In genomic region chr5:119580798-119581197, GRCm38 (mm10) we compare ENCODE assay signal across 23 mouse cellular contexts.
A peak's percentile ranks its signal among the peaks of the same experiment; 100 is the strongest.
DNase-seq lines count a peak whose midpoint lies in the region; ATAC-seq and TF ChIP-seq lines count a peak whose summit lies in the region.
"Had no signal": no experiment of that assay in that cellular context is flagged by ENCODE, and none has a peak within 500 bp of the region (broad histone marks: within the 10 kb centered on the region; RNA-seq: fewer than 3 reads in every experiment).

No protein-coding gene starts in this region.

- no peak overlapping the region for H3K27ac ChIP-seq in liver, embryonic 12.5 days
- no peak overlapping the region for H3K27ac ChIP-seq in liver, embryonic 13.5 days
- H3K27ac ChIP-seq in liver, embryonic 15.5 days (replicated peaks), result no peak overlapping the region
- H3K27ac ChIP-seq in liver, postnatal 0 days (ENCODE audit: low read depth), result peak overlapping the region; percentile 52; the same call in 1 of the 2 replicates
- H3K27ac ChIP-seq: embryonic facial prominence, embryonic 10.5 days; embryonic facial prominence, embryonic 12.5 days; forebrain, embryonic 13.5 days; forebrain, embryonic 15.5 days had no signal

- TF ChIP-seq CTCF in liver, postnatal 0 days (IDR thresholded peaks at IDR 0.05; ENCODE audit: low read depth), result no peak

- WGBS in liver, embryonic 12.5 days (ENCODE audit: insufficient replicate concordance), result 45% methylated on average over 2 of the region's 2 CpGs
- 29% methylated on average over 2 of the region's 2 CpGs for WGBS in liver, embryonic 13.5 days (ENCODE audit: insufficient replicate concordance)
- WGBS in liver, embryonic 15.5 days (ENCODE audit: insufficient replicate concordance), result 42% methylated on average over 2 of the region's 2 CpGs
- WGBS in liver, postnatal 0 days (ENCODE audit: insufficient replicate concordance), result 25% methylated on average over 2 of the region's 2 CpGs

- H3K36me3 ChIP-seq in liver, embryonic 12.5 days, result no peaks in the 10 kb centered on the region
- no peaks in the 10 kb centered on the region for H3K36me3 ChIP-seq in liver, embryonic 13.5 days
- no peaks in the 10 kb centered on the region for H3K36me3 ChIP-seq in liver, embryonic 15.5 days (replicated peaks)
- no peaks in the 10 kb centered on the region for H3K36me3 ChIP-seq in liver, postnatal 0 days (replicated peaks; ENCODE audit: insufficient read depth, low read length)
- H3K36me3 ChIP-seq: embryonic facial prominence, embryonic 10.5 days; embryonic facial prominence, embryonic 12.5 days; forebrain, embryonic 15.5 days; G1E had no signal

- no peak overlapping the region for H3K9ac ChIP-seq in liver, embryonic 12.5 days
- no peak overlapping the region for H3K9ac ChIP-seq in liver, embryonic 13.5 days
- H3K9ac ChIP-seq in liver, embryonic 15.5 days, result no peak overlapping the region
- H3K9ac ChIP-seq in liver, postnatal 0 days (replicated peaks), result no peak overlapping the region
- H3K9ac ChIP-seq: embryonic facial prominence, embryonic 12.5 days; forebrain, embryonic 13.5 days; forebrain, embryonic 15.5 days; forebrain, postnatal 0 days had no signal

- H3K9me3 ChIP-seq in liver, embryonic 12.5 days (replicated peaks), result no peaks in the 10 kb centered on the region; the same call in 1 of the 2 replicates
- H3K9me3 ChIP-seq in liver, embryonic 13.5 days (replicated peaks), result no peaks in the 10 kb centered on the region
- H3K9me3 ChIP-seq in liver, embryonic 15.5 days (replicated peaks), result no peaks in the 10 kb centered on the region
- H3K9me3 ChIP-seq in liver, postnatal 0 days (ENCODE audit: low read length), result no peaks in the 10 kb centered on the region
- H3K9me3 ChIP-seq: embryonic facial prominence, embryonic 10.5 days; embryonic facial prominence, embryonic 12.5 days; forebrain, embryonic 13.5 days; forebrain, embryonic 15.5 days had no signal

- H3K27me3 ChIP-seq in liver, embryonic 12.5 days (replicated peaks), result no peaks in the 10 kb centered on the region
- H3K27me3 ChIP-seq in liver, embryonic 13.5 days, result no peaks in the 10 kb centered on the region
- H3K27me3 ChIP-seq in liver, embryonic 15.5 days, result no peaks in the 10 kb centered on the region
- no peaks in the 10 kb centered on the region for H3K27me3 ChIP-seq in liver, postnatal 0 days (ENCODE audit: insufficient read depth, low read length)
- H3K27me3 ChIP-seq: embryonic facial prominence, embryonic 12.5 days; forebrain, embryonic 13.5 days; forebrain, embryonic 15.5 days; Patski had no signal

- no peak overlapping the region for H3K4me3 ChIP-seq in liver, embryonic 12.5 days
- H3K4me3 ChIP-seq in liver, embryonic 13.5 days (replicated peaks), result no peak overlapping the region
- no peak overlapping the region for H3K4me3 ChIP-seq in liver, embryonic 15.5 days (replicated peaks)
- no peak overlapping the region for H3K4me3 ChIP-seq in liver, postnatal 0 days (ENCODE audit: low read depth, low read length)
- H3K4me3 ChIP-seq: embryonic facial prominence, embryonic 10.5 days; embryonic facial prominence, embryonic 12.5 days; forebrain, embryonic 13.5 days; forebrain, embryonic 15.5 days had no signal

- TF ChIP-seq EP300 in liver, postnatal 0 days (IDR thresholded peaks at IDR 0.05; ENCODE audit: low read depth), result 0 out of 2 replicates have a peak, but pooled peaks have one; percentile 11

- DNase-seq in liver, result no peak
- DNase-seq in liver, embryonic 13.5 days, result no peak
- no peak for DNase-seq in liver, postnatal 0 days
- DNase-seq in lung, postnatal 10 days, result no peak
- DNase-seq in cerebellum, adult 8-10 months, result no peak
- no peak for DNase-seq in T-cell, adult 2 months (ENCODE audit: low spot score)
- DNase-seq: adrenal gland, adult 2 months; adrenal gland, postnatal 10 days; adrenal gland, postnatal 25 days; cerebellum, adult 11 months; cerebellum, adult 18-20 months; cerebellum, adult 9-10 months; cerebellum, postnatal 10 days; cerebellum, postnatal 25 days; forebrain, postnatal 0 days had no signal

- no peaks in the 10 kb centered on the region for H3K4me1 ChIP-seq in liver, embryonic 12.5 days
- H3K4me1 ChIP-seq in liver, embryonic 13.5 days (replicated peaks), result no peaks in the 10 kb centered on the region
- H3K4me1 ChIP-seq in liver, embryonic 15.5 days (replicated peaks), result no peaks in the 10 kb centered on the region
- H3K4me1 ChIP-seq in liver, postnatal 0 days (ENCODE audit: insufficient read depth), result no peaks in the 10 kb centered on the region
- H3K4me1 ChIP-seq: embryonic facial prominence, embryonic 10.5 days; embryonic facial prominence, embryonic 12.5 days; forebrain, embryonic 13.5 days; forebrain, embryonic 15.5 days had no signal

- H3K4me2 ChIP-seq in liver, embryonic 12.5 days, result no peak overlapping the region
- H3K4me2 ChIP-seq in liver, embryonic 13.5 days, result no peak overlapping the region
- H3K4me2 ChIP-seq in liver, embryonic 15.5 days, result no peak overlapping the region
- no peak overlapping the region for H3K4me2 ChIP-seq in liver, postnatal 0 days (ENCODE audit: low read depth, low read length)
- H3K4me2 ChIP-seq: embryonic facial prominence, embryonic 12.5 days; forebrain, embryonic 13.5 days; forebrain, embryonic 15.5 days had no signal

- ATAC-seq in liver, embryonic 12.5 days, result peak; percentile 66; the same call in 1 of the 2 replicates
- peak; percentile 68; the same call in 1 of the 2 replicates for ATAC-seq in liver, embryonic 13.5 days (ENCODE audit: low read depth)
- peak; percentile 47; the same call in 1 of the 2 replicates for ATAC-seq in liver, embryonic 15.5 days (ENCODE audit: insufficient read depth)
- peak; percentile 85 for ATAC-seq in liver, postnatal 0 days
- ATAC-seq: forebrain, embryonic 13.5 days; forebrain, embryonic 15.5 days; forebrain, postnatal 0 days; Patski had no signal
